Mouse (Mus musculus): Measurements from ENCODE around the gene Abcb10. TPM values are rescaled to one million over a fixed set of nuclear protein-coding genes. Genes with fewer than 3 reads are reported as not detected.

Gene Abcb10
- polyA plus RNA-seq, 1 experiment from 2014 or later, result 22.2 TPM

- H3K4me3 ChIP-seq (ENCODE audit: low read depth, low read length), result no peak overlapping the region
- H3K27ac ChIP-seq (ENCODE audit: low read depth), result no peak overlapping the region
- H3K4me1 ChIP-seq (replicated peaks; ENCODE audit: control insufficient read depth, insufficient read depth, low read length), result no peaks in the 10 kb centered on the region
- H3K9me3 ChIP-seq (ENCODE audit: control insufficient read depth, low read length), result no peaks in the 10 kb centered on the region
- H3K9ac ChIP-seq (ENCODE audit: low read length), result no peak overlapping the region
- ATAC-seq (replicated peaks; ENCODE audit: low FRiP score, low TSS enrichment, low read depth), result no peak
- no peak for DNase-seq (ENCODE audit: low spot score)
- H3K27me3 ChIP-seq (replicated peaks; ENCODE audit: control insufficient read depth, insufficient read depth, low read length), result no peaks in the 10 kb centered on the region
- peaks cover 91% of the 10 kb centered on the region for H3K36me3 ChIP-seq (ENCODE audit: control insufficient read depth, insufficient read depth, low read length)
- 94% methylated on average over 4 of the region's 4 CpGs for WGBS
- no peak overlapping the region for H3K4me2 ChIP-seq (ENCODE audit: low read length)
Observed at GRCm38 (mm10) chr8:123912265-123912664, 70.7 kb downstream of the Abcb10 start.

DNA sequence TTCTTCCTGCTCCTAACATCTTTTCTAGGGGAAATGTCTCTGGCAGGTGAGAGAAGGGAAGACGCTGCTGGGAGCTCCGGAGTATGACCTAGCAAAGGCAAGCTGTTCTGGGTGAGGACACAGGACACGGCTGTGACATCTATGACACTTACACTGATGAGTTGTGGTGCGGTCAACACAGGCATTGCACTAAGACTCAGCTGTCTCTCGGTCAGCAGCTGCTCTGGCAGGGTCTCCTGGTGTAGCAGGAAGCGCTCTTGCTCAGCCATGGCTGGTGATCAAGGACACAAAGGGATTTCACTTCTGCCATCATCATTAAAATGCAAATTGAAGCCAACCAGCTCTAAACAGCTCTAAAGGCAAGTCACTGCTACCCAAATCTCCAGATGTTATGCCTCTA is 75.3 kb downstream of the Abcb10 start:
- H3K4me1 ChIP-seq (replicated peaks; ENCODE audit: control insufficient read depth, insufficient read depth, low read length), result no peaks in the 10 kb centered on the region
- H3K27me3 ChIP-seq (replicated peaks; ENCODE audit: control insufficient read depth, insufficient read depth, low read length), result no peaks in the 10 kb centered on the region
- H3K36me3 ChIP-seq (ENCODE audit: control insufficient read depth, insufficient read depth, low read length), result peaks cover 87% of the 10 kb centered on the region
- no peak overlapping the region for H3K4me3 ChIP-seq (ENCODE audit: low read depth, low read length)
- H3K27ac ChIP-seq (ENCODE audit: low read depth), result no peak overlapping the region
- no peak overlapping the region for H3K4me2 ChIP-seq (ENCODE audit: low read length)
- H3K9me3 ChIP-seq (ENCODE audit: control insufficient read depth, low read length), result no peaks in the 10 kb centered on the region
- 96% methylated on average over 6 of the region's 6 CpGs for WGBS
- DNase-seq (ENCODE audit: low spot score) (no peak), ATAC-seq (replicated peaks; ENCODE audit: low FRiP score, low TSS enrichment, low read depth) (no peak)
- no peak overlapping the region for H3K9ac ChIP-seq (ENCODE audit: low read length)

DNA sequence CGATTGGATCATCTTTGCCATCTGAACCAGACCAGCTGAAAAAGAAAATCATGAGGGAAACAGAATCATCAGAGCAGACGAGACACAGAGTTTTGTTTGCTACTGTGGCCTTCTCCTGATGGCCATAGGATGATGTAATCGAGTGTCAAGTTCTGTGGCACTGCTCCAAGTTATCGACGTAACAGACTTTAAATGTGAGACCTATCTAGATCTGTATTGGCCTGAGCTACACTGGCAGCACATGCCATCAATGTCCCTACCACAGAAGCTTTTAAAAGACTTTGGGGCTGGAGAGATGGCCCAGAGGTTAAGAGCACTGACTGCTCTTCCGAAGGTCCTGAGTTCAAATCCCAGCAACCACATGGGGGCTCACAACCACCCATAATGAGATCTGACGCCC is 80.3 kb downstream of the Abcb10 start:
- no peak overlapping the region for H3K9ac ChIP-seq (ENCODE audit: low read length)
- 82% methylated on average over 7 of the region's 7 CpGs for WGBS
- H3K9me3 ChIP-seq (ENCODE audit: control insufficient read depth, low read length), result no peaks in the 10 kb centered on the region
- no peak overlapping the region for H3K27ac ChIP-seq (ENCODE audit: low read depth)
- H3K4me1 ChIP-seq (replicated peaks; ENCODE audit: control insufficient read depth, insufficient read depth, low read length), result no peaks in the 10 kb centered on the region
- H3K27me3 ChIP-seq (replicated peaks; ENCODE audit: control insufficient read depth, insufficient read depth, low read length), result no peaks in the 10 kb centered on the region
- no peak overlapping the region for H3K4me2 ChIP-seq (ENCODE audit: low read length)
- no peak overlapping the region for H3K4me3 ChIP-seq (ENCODE audit: low read depth, low read length)
- ATAC-seq (replicated peaks; ENCODE audit: low FRiP score, low TSS enrichment, low read depth) (no peak), DNase-seq (ENCODE audit: low spot score) (no peak)
- peaks cover 80% of the 10 kb centered on the region for H3K36me3 ChIP-seq (ENCODE audit: control insufficient read depth, insufficient read depth, low read length)

MicroRNA genes within 50 kb of the gene (microRNA counts, 519-probe panel; counts per million panel counts)
- microRNA mmu-miR-1967, result 1,102 counts per million, percentile 4 among the panel's probes with 10 or more counts

Small RNA genes lying within 50 kb of the gene (microRNA-seq; reads per million reads assigned to microRNA genes)
- gene Mir1967, result not detected

Other genes with a start within 250 kb of the Abcb10 start
- 51.9 and 52.0 TPM in 2 replicates for gene Rab4a, start 177.1 kb downstream of the Abcb10 start, polyA plus RNA-seq (2014; fragmentation: Nextera tagmentation; extraction: Ambion mirVana)
- 3.2 and 3.9 TPM in 2 replicates for gene Ccsap, start 122.9 kb downstream of the Abcb10 start, polyA plus RNA-seq (2014; fragmentation: Nextera tagmentation; extraction: Ambion mirVana)
- gene Acta1, start 88.4 kb downstream of the Abcb10 start, polyA plus RNA-seq (2014; fragmentation: Nextera tagmentation; extraction: Ambion mirVana), result 1.3 and 1.5 TPM in 2 replicates
- 44.3 and 46.6 TPM in 2 replicates for gene Nup133, start 33.9 kb downstream of the Abcb10 start, polyA plus RNA-seq (2014; fragmentation: Nextera tagmentation; extraction: Ambion mirVana)
- gene Taf5l, start 38.3 kb upstream of the Abcb10 start, polyA plus RNA-seq (2014; fragmentation: Nextera tagmentation; extraction: Ambion mirVana), result 52.7 and 53.6 TPM in 2 replicates
- 9.4 and 9.6 TPM in 2 replicates for gene Urb2, start 38.4 kb upstream of the Abcb10 start, polyA plus RNA-seq (2014; fragmentation: Nextera tagmentation; extraction: Ambion mirVana)
- 60.5 and 63.9 TPM in 2 replicates for gene Galnt2, start 248.3 kb upstream of the Abcb10 start, polyA plus RNA-seq (2014; fragmentation: Nextera tagmentation; extraction: Ambion mirVana)